Mouse (Mus musculus): ENCODE measurements around the gene Cryge.

The Cryge gene

GRCm38 (mm10) chr1:65010153-65010552 is 40.8 kb downstream of the Cryge start:
- DNase-seq = peak; percentile 75 to 80

DNA sequence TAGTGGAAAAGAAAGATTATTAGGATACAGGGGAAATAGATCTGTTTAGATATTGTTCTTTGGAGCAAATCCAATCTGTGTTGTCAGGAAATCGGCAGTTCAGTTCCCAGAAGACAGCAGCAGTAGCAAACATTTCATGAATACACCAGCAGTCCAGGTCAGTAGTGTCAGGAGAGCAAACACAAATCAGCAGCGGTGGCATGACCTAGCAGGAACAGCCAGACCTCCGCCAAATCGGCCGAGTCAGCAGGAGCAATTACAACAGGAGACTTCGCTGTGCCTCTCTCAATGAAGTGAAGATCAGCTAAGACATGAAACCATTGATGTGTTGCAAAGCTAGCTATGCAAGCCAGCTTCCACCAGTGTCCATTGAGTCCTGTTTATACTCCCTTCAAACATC is 45.4 kb downstream of the Cryge start:
- DNase-seq = no peak

- no peak for DNase-seq
Observed at GRCm38 (mm10) chr1:65004526-65004925, 46.4 kb downstream of the Cryge start.

Measured in cerebellum, postnatal 14 days (tissue).